Mouse (Mus musculus) CH12F3 (cell line): ENCODE results near the gene Rpl7l1.

Source experiments
- in situ Hi-C: fragments of 300-500 bp; cut with MboI; formaldehyde crosslinking; loops from 2 replicates; pipeline ENCODE4 v1.14.3; 2020; ENCODE audit warnings: low sequenced_read_pairs

Rpl7l1 gene

GRCm38 (mm10) chr17:46742986-46743385, 39.5 kb downstream of the Rpl7l1 start:
- in situ Hi-C loops = no loop called here

DNA sequence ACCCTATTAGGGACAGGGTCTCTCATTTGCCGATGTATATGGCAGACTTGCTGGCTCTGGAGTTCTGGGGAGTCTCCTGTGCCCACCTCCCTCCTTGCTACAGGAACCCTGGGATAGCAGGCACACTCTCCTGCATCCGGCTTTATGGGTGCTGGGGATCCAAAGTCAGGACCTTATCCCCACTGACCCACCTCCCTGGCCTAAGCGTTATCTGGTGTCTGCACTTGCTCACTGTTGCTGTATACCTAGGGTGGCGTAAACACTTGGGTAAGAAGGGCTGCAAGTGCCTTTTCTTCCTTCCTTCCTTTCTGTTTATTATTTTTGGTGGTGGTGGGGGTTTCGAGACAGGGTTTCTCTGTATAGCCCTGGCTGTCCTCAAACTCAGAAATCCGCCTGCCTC, 41.2 kb downstream of the Rpl7l1 start:
- in situ Hi-C loops = no loop called here

GRCm38 (mm10) chr17:46736160-46736559, 46.3 kb downstream of the Rpl7l1 start:
- in situ Hi-C loops = no loop called here

DNA sequence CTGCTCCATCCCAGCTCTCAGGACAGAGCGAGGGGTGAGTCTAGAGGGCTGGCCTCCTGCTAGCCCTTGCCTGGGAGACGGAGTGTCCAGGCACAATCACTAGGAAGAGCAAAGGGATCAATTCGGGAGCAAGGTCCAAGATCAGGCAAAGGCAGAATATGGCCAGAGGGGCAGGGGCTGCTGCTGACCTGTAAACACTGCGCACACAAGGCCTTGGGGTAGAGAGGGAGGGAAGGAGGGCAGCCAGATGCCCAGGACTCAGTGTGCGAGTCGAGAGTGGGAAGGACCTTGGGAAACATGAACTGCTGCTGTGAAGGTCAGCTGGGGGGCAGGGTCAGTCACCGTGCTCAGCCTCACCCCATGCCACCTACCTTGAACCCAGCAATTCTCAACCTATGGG, 47.2 kb downstream of the Rpl7l1 start:
- in situ Hi-C loops = no loop called here

- in situ Hi-C loops = no loop called here
Measured at GRCm38 (mm10) chr17:46734055-46734454, 48.4 kb downstream of the Rpl7l1 start.

GRCm38 (mm10) chr17:46728904-46729318, 53.6 kb downstream of the Rpl7l1 start, which contains the start of gene Gnmt:
Gnmt (minus strand) TSS chr17:46729168.
- in situ Hi-C loops = no loop called here

DNA sequence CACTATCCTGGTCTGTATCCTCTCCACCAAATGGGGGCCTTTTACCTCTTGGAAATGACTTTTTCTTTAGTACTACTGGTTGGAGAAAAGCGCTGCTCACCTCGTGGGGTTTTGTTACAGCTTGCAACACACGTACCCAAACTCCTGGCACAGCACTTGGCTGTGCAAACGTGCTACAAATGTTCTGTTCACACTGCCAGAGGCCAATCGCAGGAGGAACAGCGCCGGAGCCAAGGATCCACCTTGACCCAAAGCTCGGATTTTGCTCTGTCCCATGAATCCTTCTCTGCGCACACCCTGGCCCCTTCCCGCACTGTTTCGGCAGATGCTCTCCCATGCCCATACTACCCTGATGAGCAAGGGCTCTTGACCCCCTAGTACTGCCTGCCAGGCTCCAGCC, 54.0 kb downstream of the Rpl7l1 start:
- in situ Hi-C loops = no loop called here

- in situ Hi-C loops = no loop called here
Measured at GRCm38 (mm10) chr17:46728021-46728420, 54.5 kb downstream of the Rpl7l1 start.

- in situ Hi-C loops = no loop called here
Measured at GRCm38 (mm10) chr17:46727271-46727670, 55.2 kb downstream of the Rpl7l1 start.

GRCm38 (mm10) chr17:46725731-46726645, 56.5 kb downstream of the Rpl7l1 start:
- in situ Hi-C loops = no loop called here

DNA sequence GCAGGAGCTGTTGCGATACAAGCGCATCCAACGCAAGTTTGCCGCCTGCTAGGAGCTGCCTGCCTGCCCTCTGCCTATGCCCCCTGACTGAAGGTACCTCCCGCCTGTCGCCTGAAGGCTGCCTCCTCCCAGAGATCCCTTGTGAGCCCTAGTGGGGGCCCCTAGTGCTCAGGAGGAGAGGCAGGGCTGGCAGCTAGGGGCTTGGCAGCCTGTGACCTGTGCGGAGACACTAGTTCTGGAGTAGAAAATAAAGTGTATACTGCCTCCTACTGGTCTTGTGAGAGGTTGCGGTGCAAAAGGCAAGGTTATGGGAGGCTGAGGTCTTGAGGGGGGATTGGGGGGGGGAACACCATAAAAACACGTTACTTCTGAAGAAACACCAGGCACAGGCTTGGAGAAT, 57.2 kb downstream of the Rpl7l1 start:
- in situ Hi-C loops = no loop called here

DNA sequence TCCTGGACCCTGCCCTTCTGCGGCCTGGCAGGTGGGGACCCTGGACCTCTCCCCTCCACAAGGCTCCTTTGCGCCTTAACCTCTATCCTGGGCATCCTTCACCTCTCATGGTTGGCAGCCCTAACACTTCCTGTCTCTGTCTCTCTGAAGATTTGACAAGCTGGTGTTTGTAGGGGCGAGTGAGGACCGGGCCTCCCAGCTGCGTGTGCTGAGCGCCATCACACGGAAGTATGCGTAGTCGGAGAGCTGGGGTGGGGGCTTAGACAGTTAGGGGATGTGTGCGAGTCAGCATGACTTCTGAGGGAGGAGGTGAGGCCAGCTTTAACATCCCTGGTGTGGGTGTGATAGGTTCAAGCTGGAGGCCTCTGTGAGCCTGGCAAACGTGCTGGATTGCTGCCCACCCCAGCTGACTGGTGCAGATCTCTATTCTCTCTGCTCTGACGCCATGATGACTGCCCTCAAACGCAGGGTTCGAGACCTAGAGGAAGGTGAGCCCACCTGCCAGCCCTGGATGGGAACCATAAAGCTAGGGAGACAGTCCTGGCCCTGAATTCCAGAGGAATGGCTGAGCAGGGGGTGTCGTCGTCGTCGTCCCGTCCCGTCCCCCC, 57.9 kb downstream of the Rpl7l1 start:
- in situ Hi-C loops = no loop called here
